Mouse (Mus musculus) midbrain, embryonic 10.5 days (tissue): ENCODE results near the gene Lst1. TPM values are rescaled to one million over a fixed set of nuclear protein-coding genes. Genes with fewer than 3 reads are reported as not detected.

ENCODE experiments used
- DNase-seq: peaks from one replicate; pipeline ENCODE4 v3.0.0-alpha.2; 2017; ENCODE audit warnings: low spot score
- H3K27ac ChIP-seq: fragments of 300-500 bp; sonication (generic); replicated peaks from 2 replicates; pipeline ENCODE4 v1.5.1; 2016; ENCODE audit warnings: mild to moderate bottlenecking
- H3K27me3 ChIP-seq: fragments of 300-500 bp; sonication (generic); 2 replicates; pipeline ENCODE4 v1.6.1; 2016; ENCODE audit warnings: low read depth, mild to moderate bottlenecking; ENCODE audit not compliant: poor library complexity, severe bottlenecking
- H3K36me3 ChIP-seq: fragments of 300-500 bp; sonication (generic); 2 replicates; pipeline ENCODE4 v1.6.1; 2016; ENCODE audit warnings: mild to moderate bottlenecking, moderate library complexity
- H3K4me1 ChIP-seq: fragments of 300-500 bp; sonication (generic); 2 replicates; pipeline ENCODE4 v1.6.1; 2016
- H3K4me3 ChIP-seq: fragments of 300-500 bp; sonication (generic); 2 replicates; pipeline ENCODE4 v1.5.1; 2016; ENCODE audit warnings: mild to moderate bottlenecking, moderate library complexity
- H3K9me3 ChIP-seq: fragments of 300-500 bp; sonication (generic); replicated peaks from 2 replicates; pipeline ENCODE4 v1.6.1; 2016; ENCODE audit warnings: mild to moderate bottlenecking
- WGBS: fragments of 180-500 bp; shearing (Covaris S2); methylation state at CpG from one replicate; pipeline ENCODE4 v1.1.7; 2016; 5-methylcytosine and 5-hydroxymethylcytosine counted together
- polyA plus RNA-seq: library from polyadenylated mRNA; unstranded; fragments of >200 nt; fragmentation: Nextera tagmentation; extraction: Ambion mirVana; gene quantifications from 2 replicates; pipeline ENCODE4 v1.2.1, GENCODE M21; 2016

Gene Lst1
- polyA plus RNA-seq, 1 experiment from 2014 or later: 5.0 TPM

DNA sequence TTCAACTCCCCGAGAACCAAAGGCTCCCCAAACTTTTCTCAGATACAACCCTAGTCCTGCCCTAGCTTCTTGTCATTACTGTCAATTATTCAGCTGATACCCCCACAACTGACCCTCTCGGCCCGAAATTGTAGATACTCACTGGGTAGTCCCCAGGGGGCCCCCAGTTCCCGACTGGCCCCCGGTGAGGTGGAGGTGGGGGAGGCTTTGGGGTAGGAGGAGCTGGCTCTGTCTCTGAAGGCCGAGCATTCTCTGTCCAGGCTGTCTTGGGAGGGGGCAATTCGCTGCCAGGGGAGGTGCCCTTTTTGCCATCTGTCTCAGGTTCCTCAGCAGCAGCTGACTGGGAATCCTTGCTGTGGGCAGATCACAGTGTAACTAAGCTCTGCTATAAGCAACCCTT lies 28.6 kb downstream of the Lst1 start:
- H3K4me1 ChIP-seq: peaks cover 21% of the 10 kb centered on the region
- no peak overlapping the region for H3K4me3 ChIP-seq
- DNase-seq: no peak
- no peaks in the 10 kb centered on the region for H3K9me3 ChIP-seq
- 94% methylated on average over 7 of the region's 7 CpGs for WGBS
- peaks cover 88% of the 10 kb centered on the region for H3K36me3 ChIP-seq
- no peak overlapping the region for H3K27ac ChIP-seq
- H3K27me3 ChIP-seq: no peaks in the 10 kb centered on the region

DNA sequence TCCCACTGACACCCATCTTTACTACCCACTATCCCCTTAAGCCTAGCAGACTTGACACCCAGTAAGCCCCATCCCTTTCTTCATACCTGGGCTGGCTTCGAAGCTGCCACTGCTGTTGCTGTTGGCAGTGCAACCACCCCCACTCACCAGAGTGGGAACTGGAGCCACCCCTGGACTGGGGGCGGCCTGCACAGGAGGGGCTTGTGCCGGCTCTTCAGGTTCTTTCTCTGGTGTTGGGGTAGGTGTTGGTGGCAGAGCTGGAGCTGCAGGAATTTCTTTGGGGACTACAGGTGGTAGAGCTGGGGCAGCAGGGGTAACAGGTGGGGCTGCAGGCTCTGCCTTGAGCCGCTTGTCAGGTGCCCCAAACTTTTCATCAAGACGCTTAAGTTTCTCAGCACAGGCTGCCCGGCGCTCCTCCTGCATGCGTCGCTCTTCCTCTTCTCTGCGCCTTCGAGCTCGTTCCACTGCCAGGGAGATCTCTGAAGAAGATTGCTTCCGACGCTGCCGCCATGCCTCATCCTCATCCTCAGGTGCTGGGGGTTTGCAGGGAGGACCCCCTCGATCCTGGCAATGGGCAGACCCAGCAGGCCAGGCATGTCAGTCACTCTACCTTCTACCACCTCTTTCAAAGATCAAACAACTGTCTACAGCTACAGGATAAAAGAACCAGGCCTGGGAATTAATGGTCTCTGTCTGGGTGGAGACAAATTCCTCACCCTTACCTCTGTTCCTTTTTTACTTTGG lies 29.2 kb downstream of the Lst1 start:
- DNase-seq: no peak
- Histone ChIP-seq H3K4me1 (peaks cover 21% of the 10 kb centered on the region), H3K4me3 (no peak overlapping the region), H3K36me3 (peaks cover 94% of the 10 kb centered on the region), H3K9me3 (no peaks in the 10 kb centered on the region), H3K27me3 (no peaks in the 10 kb centered on the region), H3K27ac (no peak overlapping the region)
- 96% methylated on average over 16 of the region's 16 CpGs for WGBS

DNA sequence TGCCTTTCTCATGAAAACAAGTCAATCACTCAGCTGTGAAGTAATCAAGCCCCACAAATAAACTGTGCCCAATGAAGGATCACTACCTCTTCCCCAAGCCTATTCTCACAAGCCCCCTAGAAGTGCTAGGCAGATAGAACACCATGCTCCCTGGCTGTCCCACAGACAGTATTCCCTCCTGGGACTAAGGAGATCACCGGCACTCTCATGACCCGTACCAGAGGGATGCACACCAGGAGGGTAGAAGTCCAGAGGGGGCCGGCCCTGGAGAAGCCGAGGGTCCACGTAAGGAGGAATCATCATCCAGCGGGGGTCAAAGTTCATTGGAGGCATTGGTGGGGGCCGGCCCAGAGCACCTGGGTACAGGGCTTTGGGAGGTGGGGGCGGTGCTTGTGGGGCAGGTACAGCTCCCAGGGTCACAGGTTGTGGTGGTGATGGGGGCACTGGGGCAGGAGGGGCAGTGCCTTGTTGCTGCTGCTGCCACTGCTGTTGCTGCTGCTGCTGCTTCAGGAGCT lies 30.5 kb downstream of the Lst1 start:
- no peak for DNase-seq
- Histone ChIP-seq H3K4me1 (peaks cover 14% of the 10 kb centered on the region), H3K27me3 (no peaks in the 10 kb centered on the region), H3K9me3 (no peaks in the 10 kb centered on the region), H3K4me3 (no peak overlapping the region), H3K36me3 (peaks cover 100% of the 10 kb centered on the region), H3K27ac (no peak overlapping the region)
- WGBS: 88% methylated on average over 8 of the region's 8 CpGs

DNA sequence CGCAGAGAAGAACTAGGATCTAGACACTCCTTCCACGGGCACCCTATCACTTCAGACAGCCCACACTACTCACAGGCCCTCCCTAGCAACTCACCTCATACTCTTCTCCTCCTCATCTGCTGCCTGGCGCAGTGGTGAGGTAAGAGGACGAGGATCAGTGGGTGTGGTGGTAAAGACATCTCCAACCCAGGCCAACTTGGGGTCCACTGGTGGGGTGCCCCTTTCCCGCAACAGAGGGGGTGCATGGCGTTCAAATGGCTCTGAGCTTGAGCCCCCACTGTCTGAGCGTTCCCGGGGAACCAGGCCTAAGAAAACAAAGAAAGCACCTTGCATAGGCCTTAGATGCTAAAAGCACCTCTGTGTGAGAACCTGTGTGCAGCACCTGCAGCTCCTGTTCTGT lies 31.0 kb downstream of the Lst1 start:
- DNase-seq: no peak
- no peaks in the 10 kb centered on the region for H3K9me3 ChIP-seq
- H3K4me3 ChIP-seq: no peak overlapping the region
- H3K36me3 ChIP-seq: peaks cover 100% of the 10 kb centered on the region
- WGBS: 93% methylated on average over 8 of the region's 8 CpGs
- H3K27ac ChIP-seq: no peak overlapping the region
- H3K4me1 ChIP-seq: peaks cover 9% of the 10 kb centered on the region
- no peaks in the 10 kb centered on the region for H3K27me3 ChIP-seq

DNA sequence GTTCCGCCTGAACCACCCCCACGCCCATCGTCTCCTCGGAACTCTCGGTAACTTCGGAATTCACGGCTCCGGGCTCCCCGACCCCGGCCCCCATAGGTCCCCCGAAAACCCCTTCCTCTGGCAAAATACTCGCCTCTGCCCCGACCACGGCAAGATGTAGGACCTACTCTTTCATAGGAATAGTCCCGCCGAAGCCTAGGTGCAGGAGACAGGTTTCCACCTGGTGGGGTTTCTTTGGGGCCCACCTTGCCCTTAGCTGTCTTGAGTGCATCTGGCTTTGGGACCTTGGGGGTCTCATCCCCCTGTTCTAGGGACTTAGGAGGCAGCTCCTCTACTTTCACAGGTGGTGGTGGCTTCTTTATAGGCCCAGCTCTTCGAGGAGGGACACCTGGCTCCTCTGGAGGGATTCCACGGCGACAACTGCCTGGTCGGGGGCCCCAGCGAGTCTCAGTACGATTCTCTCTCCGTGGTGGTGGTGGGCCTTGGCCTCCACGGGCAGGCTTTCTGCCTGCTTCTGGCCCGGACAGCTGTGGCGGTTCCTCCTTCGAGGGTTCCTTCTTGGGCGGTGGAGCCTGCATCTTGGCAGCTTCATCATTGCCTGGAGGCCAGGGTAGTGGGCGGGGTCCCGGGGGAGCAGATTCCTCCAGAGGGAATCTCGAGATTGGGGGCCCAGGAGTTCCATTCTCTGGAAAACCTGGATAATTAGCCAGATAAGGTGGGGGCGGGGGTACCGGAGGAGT lies 31.6 kb downstream of the Lst1 start:
- peak overlapping the region; percentile 9; the same call in 1 of the 2 replicates for H3K4me3 ChIP-seq
- 92% methylated on average over 33 of the region's 33 CpGs for WGBS
- DNase-seq: no peak
- no peak overlapping the region for H3K27ac ChIP-seq
- H3K4me1 ChIP-seq: peaks cover 3% of the 10 kb centered on the region; the same call in 1 of the 2 replicates
- no peaks in the 10 kb centered on the region for H3K27me3 ChIP-seq
- H3K9me3 ChIP-seq: no peaks in the 10 kb centered on the region
- H3K36me3 ChIP-seq: peaks cover 100% of the 10 kb centered on the region

DNA sequence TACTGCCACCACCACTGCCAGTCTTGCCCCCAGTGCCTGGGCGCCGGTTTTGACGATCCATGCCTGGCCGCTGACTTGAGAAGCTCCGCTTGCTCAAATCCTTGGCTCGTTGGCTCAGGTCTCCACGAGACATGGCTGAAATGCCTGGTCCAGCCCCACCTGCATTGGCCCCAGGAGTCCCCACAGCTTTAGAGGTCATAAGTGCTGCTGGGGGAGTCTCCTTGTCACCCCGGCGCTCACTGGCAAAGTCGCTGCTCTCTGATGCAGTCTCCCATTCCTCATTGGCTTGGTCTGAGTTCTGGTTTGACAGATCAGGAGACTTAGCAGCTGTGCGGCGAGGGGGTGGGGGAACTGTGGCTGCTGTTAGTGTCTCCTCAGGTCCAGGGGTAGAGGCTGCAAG lies 32.8 kb downstream of the Lst1 start:
- peak overlapping the region; percentile 4; the same call in 1 of the 2 replicates for H3K4me3 ChIP-seq
- H3K27ac ChIP-seq: no peak overlapping the region
- H3K36me3 ChIP-seq: peaks cover 99% of the 10 kb centered on the region
- no peak for DNase-seq
- no peaks in the 10 kb centered on the region for H3K9me3 ChIP-seq
- WGBS: 93% methylated on average over 12 of the region's 12 CpGs
- no peaks in the 10 kb centered on the region for H3K4me1 ChIP-seq
- H3K27me3 ChIP-seq: no peaks in the 10 kb centered on the region

DNA sequence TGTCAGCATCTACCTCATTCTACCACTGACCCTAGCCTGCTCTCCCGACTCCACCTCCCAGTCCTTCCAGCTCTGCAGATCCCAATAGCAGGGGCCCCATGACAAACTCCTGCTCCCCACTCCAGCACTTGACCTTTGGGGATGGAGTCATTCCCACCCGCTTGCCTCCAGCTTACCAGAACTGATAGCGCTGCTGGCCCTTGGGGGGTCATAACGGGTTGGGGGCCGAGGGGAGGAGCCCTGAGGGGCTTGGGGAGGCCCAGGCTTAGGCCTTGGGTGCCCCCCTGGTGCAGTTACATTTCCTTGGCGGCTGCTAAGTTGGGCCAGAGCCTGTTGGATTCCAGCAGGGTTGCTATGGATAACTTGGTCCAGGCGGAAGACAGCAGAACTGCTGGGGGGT lies 33.6 kb downstream of the Lst1 start:
- H3K4me1 ChIP-seq: no peaks in the 10 kb centered on the region
- H3K9me3 ChIP-seq: no peaks in the 10 kb centered on the region
- H3K4me3 ChIP-seq: no peak overlapping the region
- WGBS: 82% methylated on average over 7 of the region's 7 CpGs
- DNase-seq: no peak
- no peaks in the 10 kb centered on the region for H3K27me3 ChIP-seq
- H3K27ac ChIP-seq: no peak overlapping the region
- peaks cover 99% of the 10 kb centered on the region for H3K36me3 ChIP-seq

DNA sequence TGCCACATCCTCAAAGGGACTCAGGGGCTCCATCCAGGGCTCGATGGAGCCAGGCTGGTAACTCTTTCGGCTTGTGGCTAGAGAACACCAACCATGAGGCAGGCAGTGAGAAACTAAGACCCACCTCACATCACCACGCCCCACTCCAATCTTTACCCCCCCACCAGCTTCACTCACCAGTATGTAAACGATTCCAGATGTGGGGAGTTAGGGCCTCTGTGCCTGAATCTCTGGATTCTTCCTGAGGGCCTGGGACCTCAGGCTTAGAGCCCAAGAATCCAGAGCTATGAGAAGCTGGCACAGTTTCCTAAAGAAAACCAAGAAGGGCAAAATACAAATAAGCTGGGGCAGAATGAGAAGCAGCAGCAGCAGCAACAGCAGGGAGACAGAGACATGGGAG lies 34.3 kb downstream of the Lst1 start:
- Histone ChIP-seq H3K4me1 (no peaks in the 10 kb centered on the region), H3K36me3 (peaks cover 99% of the 10 kb centered on the region), H3K27ac (no peak overlapping the region), H3K9me3 (no peaks in the 10 kb centered on the region), H3K4me3 (no peak overlapping the region), H3K27me3 (no peaks in the 10 kb centered on the region)
- 88% methylated on average over 4 of the region's 4 CpGs for WGBS
- no peak for DNase-seq

DNA sequence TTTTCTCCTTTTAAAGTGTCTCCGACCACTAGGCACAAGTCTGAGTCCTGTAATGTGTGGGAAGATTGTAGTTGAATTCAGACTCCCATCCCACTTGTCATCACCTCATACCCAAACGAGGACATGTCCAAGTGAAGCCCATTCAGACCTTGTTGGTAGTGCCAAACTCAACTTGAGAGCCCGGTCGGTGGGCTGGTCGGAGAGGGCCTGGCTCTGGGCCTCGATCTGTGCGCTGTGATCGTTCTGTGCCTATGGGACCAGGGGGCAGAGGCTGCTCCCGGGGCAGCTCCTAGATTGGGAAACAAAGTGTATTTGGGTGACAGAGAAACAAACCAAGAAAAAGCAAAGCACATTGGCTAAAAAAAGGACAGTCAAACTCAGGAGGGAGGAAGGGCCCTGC lies 35.2 kb downstream of the Lst1 start:
- H3K27ac ChIP-seq: no peak overlapping the region
- no peaks in the 10 kb centered on the region for H3K27me3 ChIP-seq
- WGBS: 92% methylated on average over 9 of the region's 9 CpGs
- no peak overlapping the region for H3K4me3 ChIP-seq
- peaks cover 99% of the 10 kb centered on the region for H3K36me3 ChIP-seq
- no peak for DNase-seq
- no peaks in the 10 kb centered on the region for H3K9me3 ChIP-seq
- H3K4me1 ChIP-seq: no peaks in the 10 kb centered on the region

DNA sequence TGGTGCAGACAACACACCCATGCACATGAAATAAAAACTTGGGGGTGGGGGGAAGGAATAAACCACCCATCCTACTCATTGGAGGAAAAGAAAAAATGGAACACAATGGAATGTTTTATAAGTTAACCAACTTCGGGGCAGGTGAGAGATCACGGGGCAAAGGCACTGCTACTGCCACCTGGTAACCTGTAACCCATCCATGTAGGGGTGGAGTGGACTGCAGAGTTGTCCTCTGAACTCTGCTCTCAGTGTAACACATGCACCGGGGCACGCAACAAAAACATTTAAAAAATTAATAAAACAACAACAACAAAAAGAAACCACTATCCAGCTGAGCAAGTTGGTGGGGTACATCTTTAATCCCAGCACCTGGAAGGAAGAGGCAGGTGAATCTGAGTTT lies 36.1 kb downstream of the Lst1 start:
- Histone ChIP-seq H3K27ac (no peak overlapping the region), H3K9me3 (no peaks in the 10 kb centered on the region), H3K4me1 (no peaks in the 10 kb centered on the region), H3K36me3 (peaks cover 99% of the 10 kb centered on the region), H3K27me3 (no peaks in the 10 kb centered on the region), H3K4me3 (no peak overlapping the region)
- DNase-seq: no peak
- WGBS: 93% methylated on average over 4 of the region's 4 CpGs

DNA sequence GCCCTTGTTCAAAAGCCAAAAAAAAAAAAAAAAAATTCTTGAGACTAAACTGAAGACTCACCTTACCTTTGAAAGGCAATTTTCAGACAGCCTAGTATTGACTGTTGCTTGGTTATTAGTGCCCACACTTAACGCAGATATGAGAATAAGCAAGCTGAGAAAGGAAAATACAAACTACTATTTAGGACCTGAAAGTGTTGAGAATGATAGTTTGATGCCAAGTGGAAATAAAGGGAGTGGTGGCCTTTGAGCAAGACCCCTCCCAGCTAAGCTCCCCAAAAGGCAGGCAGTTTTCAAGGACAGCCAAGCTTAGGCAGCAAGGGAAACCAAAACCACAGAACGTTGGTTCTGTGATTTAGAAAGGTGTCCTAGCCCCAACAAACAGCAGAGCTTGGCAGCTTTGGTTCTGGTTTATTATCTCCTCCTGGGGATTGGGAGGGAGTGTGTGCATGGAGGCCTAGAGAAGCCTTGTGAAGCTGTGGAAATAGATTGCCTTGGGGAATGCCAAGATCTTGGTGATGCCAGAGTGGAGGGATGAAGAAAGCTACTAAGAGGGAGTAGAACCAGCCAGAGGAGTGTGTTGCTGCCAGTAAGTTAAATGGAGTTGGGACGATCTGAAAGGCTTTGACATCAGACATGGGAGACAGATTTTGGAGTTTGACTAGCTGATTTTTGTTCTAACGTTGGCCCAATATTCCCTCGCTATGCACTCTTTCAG lies 40.2 kb downstream of the Lst1 start:
- DNase-seq: no peak
- WGBS: 80% methylated on average over 5 of the region's 5 CpGs
- Histone ChIP-seq H3K27ac (no peak overlapping the region), H3K9me3 (peaks cover 6% of the 10 kb centered on the region), H3K4me1 (no peaks in the 10 kb centered on the region), H3K36me3 (peaks cover 99% of the 10 kb centered on the region), H3K27me3 (no peaks in the 10 kb centered on the region), H3K4me3 (no peak overlapping the region)

DNA sequence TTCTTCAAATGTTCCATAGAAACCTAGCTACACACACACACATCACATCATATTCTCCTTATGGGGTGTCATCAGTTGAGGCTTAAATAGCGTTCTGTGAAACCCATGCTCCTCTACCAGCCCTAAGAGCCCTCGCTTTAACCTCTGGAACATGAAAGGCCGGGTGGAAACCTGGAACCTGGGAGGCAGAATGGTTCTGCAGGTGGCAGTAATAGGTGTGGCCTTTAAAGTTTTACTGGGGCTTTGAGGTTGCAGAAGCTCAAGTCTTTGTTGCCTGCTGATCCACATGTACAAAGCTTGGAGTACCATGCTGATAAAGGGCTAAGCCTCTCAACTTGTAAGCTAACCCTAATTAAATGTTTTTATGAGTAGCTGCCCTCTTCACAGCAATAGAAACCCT lies 40.9 kb downstream of the Lst1 start:
- Histone ChIP-seq H3K9me3 (peaks cover 13% of the 10 kb centered on the region), H3K4me1 (no peaks in the 10 kb centered on the region), H3K36me3 (peaks cover 99% of the 10 kb centered on the region), H3K4me3 (no peak overlapping the region), H3K27me3 (no peaks in the 10 kb centered on the region), H3K27ac (no peak overlapping the region)
- 59% methylated on average over 3 of the region's 3 CpGs for WGBS
- no peak for DNase-seq
